Mouse (Mus musculus): ENCODE results near the gene Nrg4.
"Not testable (repeated sequence)": the region's sequence is repeated elsewhere in the genome, so short reads cannot be mapped to it uniquely, and the experiment has no call there.

Gene Nrg4

GRCm38 (mm10) chr9:55252097-55252496 is 74.5 kb downstream of the Nrg4 start:
- DNase-seq (ENCODE audit: low read depth, low spot score), result not testable (repeated sequence)

GRCm38 (mm10) chr9:55250595-55251247 is 75.9 kb downstream of the Nrg4 start:
- no peak for DNase-seq (ENCODE audit: low read depth, low spot score)

- DNase-seq (ENCODE audit: low read depth, low spot score), result no peak
These were observed 78.2 kb downstream of the Nrg4 start for GRCm38 (mm10) chr9:55248465-55248864.

- DNase-seq (ENCODE audit: low read depth, low spot score), result no peak
These were observed 79.7 kb downstream of the Nrg4 start for GRCm38 (mm10) chr9:55246918-55247317.

GRCm38 (mm10) chr9:55246440-55246839 is 80.2 kb downstream of the Nrg4 start:
- DNase-seq (ENCODE audit: low read depth, low spot score), result no peak

GRCm38 (mm10) chr9:55245057-55245750 is 81.4 kb downstream of the Nrg4 start:
- not testable (repeated sequence) for DNase-seq (ENCODE audit: low read depth, low spot score)

GRCm38 (mm10) chr9:55244079-55244478 is 82.6 kb downstream of the Nrg4 start:
- no peak for DNase-seq (ENCODE audit: low read depth, low spot score)

- no peak for DNase-seq (ENCODE audit: low read depth, low spot score)
These were observed 83.4 kb downstream of the Nrg4 start for GRCm38 (mm10) chr9:55243280-55243679.

- DNase-seq (ENCODE audit: low read depth, low spot score), result no peak
These were observed 84.6 kb downstream of the Nrg4 start for GRCm38 (mm10) chr9:55241863-55242685.

- no peak for DNase-seq (ENCODE audit: low read depth, low spot score)
These were observed 85.8 kb downstream of the Nrg4 start for GRCm38 (mm10) chr9:55240852-55241251.

GRCm38 (mm10) chr9:55236235-55237165 is 90.1 kb downstream of the Nrg4 start:
- DNase-seq (ENCODE audit: low read depth, low spot score), result no peak

GRCm38 (mm10) chr9:55233076-55233475 is 93.6 kb downstream of the Nrg4 start:
- DNase-seq (ENCODE audit: low read depth, low spot score), result not testable (repeated sequence)

GRCm38 (mm10) chr9:55232586-55232985 is 94.1 kb downstream of the Nrg4 start:
- DNase-seq (ENCODE audit: low read depth, low spot score), result no peak

GRCm38 (mm10) chr9:55232110-55232509 is 94.5 kb downstream of the Nrg4 start:
- no peak for DNase-seq (ENCODE audit: low read depth, low spot score)

- no peak for DNase-seq (ENCODE audit: low read depth, low spot score)
These were observed 95.1 kb downstream of the Nrg4 start for GRCm38 (mm10) chr9:55231544-55231943.

- no peak for DNase-seq (ENCODE audit: low read depth, low spot score)
These were observed 97.6 kb downstream of the Nrg4 start for GRCm38 (mm10) chr9:55229010-55229409.

- DNase-seq (ENCODE audit: low read depth, low spot score), result no peak
These were observed 98.5 kb downstream of the Nrg4 start for GRCm38 (mm10) chr9:55228149-55228548.

GRCm38 (mm10) chr9:55226251-55226650 is 100.4 kb downstream of the Nrg4 start:
- DNase-seq (ENCODE audit: low read depth, low spot score), result no peak

GRCm38 (mm10) chr9:55225165-55225737 is 101.4 kb downstream of the Nrg4 start:
- DNase-seq (ENCODE audit: low read depth, low spot score), result no peak

GRCm38 (mm10) chr9:55217381-55217780 is 109.3 kb downstream of the Nrg4 start:
- no peak for DNase-seq (ENCODE audit: low read depth, low spot score)

- DNase-seq (ENCODE audit: low read depth, low spot score), result no peak
These were observed 110.6 kb downstream of the Nrg4 start for GRCm38 (mm10) chr9:55216078-55216477.

All from brain, embryonic 18.5 days (tissue).